Mouse (Mus musculus) brain, embryonic 14.5 days (tissue): ENCODE measurements around the gene Serpina1e. TPM values are rescaled to one million over a fixed set of nuclear protein-coding genes. Genes with fewer than 3 reads are reported as not detected.
"Not testable (repeated sequence)": the region's sequence is repeated elsewhere in the genome, so short reads cannot be mapped to it uniquely, and the experiment has no call there.

Source experiments
- DNase-seq: peaks from one replicate; pipeline ENCODE4 v3.0.0-alpha.2; 2011; ENCODE audit warnings: low read depth
- CTCF ChIP-seq: fragments of 200-500 bp; IDR thresholded peaks from 2 replicates; pipeline ENCODE4 v1.5.1; 2012; ENCODE audit warnings: inconsistent platforms, mild to moderate bottlenecking, moderate library complexity, borderline replicate concordance; ENCODE audit not compliant: insufficient read depth, insufficient read length; ENCODE audit errors: extremely low read depth
- POLR2A ChIP-seq: fragments of 200-500 bp; IDR thresholded peaks from 2 replicates; pipeline ENCODE4 v1.6.1; 2012; ENCODE audit warnings: mild to moderate bottlenecking, inconsistent platforms, borderline replicate concordance; ENCODE audit not compliant: poor library complexity, insufficient read depth, insufficient read length, severe bottlenecking; ENCODE audit errors: extremely low read depth
- polyA plus RNA-seq: library from polyadenylated mRNA; depleted of rRNA; stranded (reverse); fragments of >200 nt; gene quantifications from 2 replicates; pipeline ENCODE4 v1.2.3, GENCODE M21; 2012

Gene Serpina1e
- polyA plus RNA-seq, 1 experiment: 0.12 TPM

GRCm38 (mm10) chr12:103984935-103985334 lies 26.2 kb upstream of the Serpina1e start:
- no peak for TF ChIP-seq POLR2A
- peak; percentile 51; the same call in 1 of the 2 replicates for TF ChIP-seq CTCF
- peak; percentile 64 for DNase-seq

GRCm38 (mm10) chr12:103981646-103982360 lies 23.0 kb upstream of the Serpina1e start:
- peak; percentile 65 for DNase-seq
- no peak for TF ChIP-seq POLR2A
- no peak for TF ChIP-seq CTCF

DNA sequence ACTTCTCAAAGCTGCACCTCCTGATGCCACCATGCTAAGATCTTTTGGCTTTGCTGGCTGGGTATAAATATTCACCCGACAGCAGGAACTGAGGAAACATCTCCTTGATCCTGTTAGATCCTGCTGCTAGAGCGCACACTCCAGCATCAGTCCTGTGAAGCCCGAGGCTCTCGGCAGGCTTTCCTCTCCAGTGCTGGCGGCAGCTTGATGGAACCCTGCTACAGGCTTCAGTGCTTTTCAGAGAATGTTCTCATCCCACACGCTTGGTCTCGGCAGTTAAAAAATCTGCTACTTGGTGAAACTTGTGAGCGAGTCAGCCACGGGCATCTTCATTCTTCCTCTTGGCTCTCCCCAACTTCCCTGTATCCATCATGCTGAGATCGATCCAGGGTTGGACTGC lies 19.5 kb upstream of the Serpina1e start:
- no peak for TF ChIP-seq POLR2A
- DNase-seq: no peak

DNA sequence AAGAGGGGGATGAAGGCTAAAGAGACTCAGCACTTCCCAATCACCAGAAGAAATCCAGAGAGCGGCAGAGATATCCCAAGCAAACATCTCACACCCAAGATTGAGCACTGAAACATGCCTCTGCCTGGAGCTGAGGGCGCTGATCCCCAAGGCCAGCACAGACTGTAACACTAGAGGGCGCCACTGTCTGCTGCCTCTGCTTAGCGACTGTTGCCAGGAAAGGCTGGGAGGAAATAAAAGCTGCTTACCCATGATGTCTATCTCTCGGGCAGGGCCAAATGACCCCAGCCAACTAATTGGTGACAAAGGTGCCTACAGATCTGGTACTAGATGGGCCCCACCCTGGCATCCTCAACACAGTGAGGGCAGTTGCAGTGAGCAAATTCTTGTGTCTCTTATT lies 19.1 kb upstream of the Serpina1e start:
- peak; percentile 52 for TF ChIP-seq CTCF
- TF ChIP-seq POLR2A: no peak
- peak; percentile 7 for DNase-seq

DNA sequence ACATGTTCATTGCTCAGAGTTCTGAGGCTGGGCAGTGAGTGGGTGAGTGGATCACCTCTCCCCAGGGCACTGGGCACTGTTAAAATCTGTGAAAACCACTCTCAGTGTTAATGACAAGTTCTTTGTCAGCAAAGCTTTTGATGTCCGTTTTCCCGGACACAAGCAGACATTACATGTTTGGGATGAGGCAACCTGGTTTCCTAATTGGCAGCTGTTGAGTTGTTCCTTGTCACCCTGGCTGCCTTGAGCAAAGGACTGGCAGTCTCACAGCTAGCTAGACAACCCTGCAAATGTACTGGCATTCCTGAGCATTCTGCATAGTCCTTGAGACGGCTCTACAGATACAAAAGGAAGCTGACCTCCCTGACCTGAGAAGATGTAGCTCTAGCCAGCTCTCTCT lies 18.3 kb upstream of the Serpina1e start:
- no peak for DNase-seq
- TF ChIP-seq CTCF: no peak
- no peak for TF ChIP-seq POLR2A

DNA sequence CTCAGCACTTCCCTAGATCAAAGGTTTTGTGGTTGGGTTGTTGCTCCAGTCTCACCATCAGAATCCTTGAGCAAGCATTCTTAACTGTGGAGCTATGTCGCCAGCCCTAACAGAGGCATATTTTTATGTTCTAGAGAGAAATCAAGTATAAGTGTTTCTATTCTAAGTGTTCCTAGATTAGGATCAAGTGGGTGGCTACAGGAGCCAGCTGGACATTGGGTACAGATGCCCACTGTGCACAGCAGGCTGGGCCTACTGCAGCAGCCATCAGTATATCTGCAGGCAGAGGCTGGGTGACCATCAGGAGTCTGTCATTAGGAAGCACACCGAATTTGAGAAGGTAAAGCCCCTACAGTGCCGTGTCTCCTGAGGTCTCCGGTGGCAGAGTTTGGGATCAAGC lies 12.3 kb upstream of the Serpina1e start:
- no peak for DNase-seq
- TF ChIP-seq POLR2A (no peak), CTCF (no peak)

- no peak for DNase-seq
- no peak for TF ChIP-seq CTCF
- TF ChIP-seq POLR2A: no peak
Observed at GRCm38 (mm10) chr12:103969577-103970116, 10.9 kb upstream of the Serpina1e start.

GRCm38 (mm10) chr12:103966761-103967160 lies 8.0 kb upstream of the Serpina1e start:
- DNase-seq: no peak
- no peak for TF ChIP-seq CTCF
- TF ChIP-seq POLR2A: no peak

GRCm38 (mm10) chr12:103963288-103963687 lies 4.5 kb upstream of the Serpina1e start:
- no peak for TF ChIP-seq POLR2A
- no peak for TF ChIP-seq CTCF

DNA sequence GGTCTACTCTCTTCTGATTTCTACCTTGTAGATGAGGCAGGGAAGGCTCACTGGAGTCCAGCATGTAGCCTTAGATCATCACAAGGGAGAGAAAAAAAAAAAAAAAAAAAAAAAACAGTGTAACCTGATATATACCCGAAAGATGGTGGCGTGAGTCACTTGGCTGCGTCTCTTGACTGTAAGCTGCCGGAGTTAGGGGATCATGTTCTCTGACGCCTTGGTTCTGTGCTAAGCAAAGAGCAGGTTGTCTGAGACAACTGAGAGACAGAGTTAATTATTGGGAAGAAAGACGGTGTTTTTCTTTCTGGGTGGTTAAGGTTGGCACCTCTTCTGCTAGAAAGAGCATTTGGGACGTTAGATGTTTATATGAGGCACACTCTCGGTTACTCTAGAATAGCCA lies 4.1 kb upstream of the Serpina1e start:
- DNase-seq: no peak
- TF ChIP-seq CTCF: no peak
- TF ChIP-seq POLR2A: no peak

More at GRCm38 (mm10) chr12:103963288-103963687, 4.5 kb upstream of the Serpina1e start:
- no peak for DNase-seq

DNA sequence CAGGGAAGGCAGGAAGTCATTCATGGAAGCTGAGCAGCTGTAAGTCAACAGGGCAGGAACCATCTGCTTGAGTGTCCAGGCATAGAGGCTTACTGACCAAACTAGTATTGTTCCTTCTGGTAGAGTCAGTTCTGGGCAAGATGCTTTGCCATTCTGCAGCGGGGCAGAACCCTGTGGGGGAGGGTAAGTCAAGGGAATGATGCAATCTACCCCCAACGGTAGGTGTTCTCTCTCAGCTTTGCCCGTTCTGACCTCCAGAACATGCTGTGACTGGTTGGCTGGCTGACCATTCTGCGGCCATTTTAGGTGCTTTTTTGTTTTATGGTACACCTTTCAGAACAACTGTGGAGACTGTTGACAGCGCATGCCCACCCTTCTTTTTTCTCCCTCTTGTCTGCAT lies 3.6 kb upstream of the Serpina1e start:
- DNase-seq: no peak
- TF ChIP-seq POLR2A (no peak), CTCF (no peak)

DNA sequence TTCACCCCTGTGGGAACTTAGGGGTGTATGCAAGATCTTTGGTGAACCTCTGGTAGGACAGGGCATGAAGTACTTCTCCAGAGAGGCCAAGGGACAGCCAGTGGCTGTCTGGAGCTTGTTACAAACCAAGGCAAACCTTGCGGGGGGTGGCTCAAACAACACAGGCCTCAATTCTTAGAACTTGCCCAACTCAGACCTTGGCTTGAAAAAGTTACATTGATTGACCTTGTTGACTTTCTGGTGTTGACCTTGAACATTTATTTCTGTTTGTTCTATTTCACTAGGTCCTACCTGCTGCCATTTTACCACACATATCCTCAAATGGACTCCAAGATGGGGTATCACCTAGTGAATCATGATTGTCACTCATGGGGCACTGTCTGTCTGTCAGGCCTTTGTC lies 2.9 kb upstream of the Serpina1e start:
- no peak for TF ChIP-seq POLR2A
- TF ChIP-seq CTCF: no peak

DNA sequence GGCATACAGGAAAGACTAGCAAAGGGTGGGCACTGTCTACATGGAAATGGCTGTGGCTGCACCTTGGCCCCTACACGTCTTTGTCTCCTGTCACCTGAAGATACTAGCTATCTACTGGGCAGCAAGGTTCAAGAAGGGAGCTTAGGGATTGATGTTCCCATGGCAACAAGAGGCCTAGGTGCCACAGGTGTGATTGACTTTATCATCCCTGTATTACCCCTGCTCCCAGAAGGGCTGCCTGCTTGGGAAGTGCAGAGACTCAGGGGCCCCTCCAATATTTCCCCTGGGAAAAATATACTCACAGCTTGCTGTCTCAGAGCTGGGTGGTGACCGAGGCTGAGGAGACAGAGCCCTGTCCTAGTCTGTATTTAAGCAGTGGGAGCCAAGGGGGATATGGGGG lies 2.2 kb downstream of the Serpina1e start:
- not testable (repeated sequence) for DNase-seq

More for the DNA sequence above, 2.9 kb upstream of the Serpina1e start:
- DNase-seq: no peak

GRCm38 (mm10) chr12:103952972-103953371 lies 5.8 kb downstream of the Serpina1e start:
- DNase-seq: not testable (repeated sequence)
